Comparison of ENCODE assay signal across 7 mouse cellular contexts in genomic region chr13:37827996-37828579, GRCm38 (mm10). TPM values are rescaled to one million over a fixed set of nuclear protein-coding genes. Genes with fewer than 3 reads are reported as not detected.
A peak's percentile ranks its signal among the peaks of the same experiment; 100 is the strongest.
DNase-seq lines count a peak whose midpoint lies in the region; ATAC-seq and TF ChIP-seq lines count a peak whose summit lies in the region.

No protein-coding gene starts in this region.

- no peak for TF ChIP-seq POLR2A in small intestine, adult 2 months (IDR thresholded peaks at IDR 0.05; ENCODE audit: low read depth, low read length)

- H3K9me3 ChIP-seq in lung, embryonic 15.5 days: no peaks in the 10 kb centered on the region
- H3K9me3 ChIP-seq in embryonic facial prominence, embryonic 15.5 days (replicated peaks): no peaks in the 10 kb centered on the region
- H3K9me3 ChIP-seq in limb, embryonic 12.5 days: no peaks in the 10 kb centered on the region

- peaks cover 55% of the 10 kb centered on the region for H3K4me1 ChIP-seq in lung, embryonic 15.5 days
- peaks cover 58% of the 10 kb centered on the region for H3K4me1 ChIP-seq in embryonic facial prominence, embryonic 15.5 days
- H3K4me1 ChIP-seq in limb, embryonic 12.5 days (replicated peaks): peaks cover 46% of the 10 kb centered on the region
- H3K4me1 ChIP-seq in small intestine, adult 2 months (ENCODE audit: control insufficient read depth, insufficient read depth, insufficient read length, low read length): peaks cover 21% of the 10 kb centered on the region

- ATAC-seq in lung, embryonic 15.5 days (ENCODE audit: borderline replicate concordance, extremely low read depth, low FRiP score, low TSS enrichment): no peak
- ATAC-seq in embryonic facial prominence, embryonic 15.5 days (ENCODE audit: insufficient number of reproducible peaks, low FRiP score, low TSS enrichment, low read depth): no peak
- ATAC-seq in limb, embryonic 12.5 days (ENCODE audit: insufficient number of reproducible peaks, insufficient read depth, low FRiP score, low TSS enrichment, low read depth): no peak

- no peak for DNase-seq in lung, postnatal 4 days
- DNase-seq in gastrocnemius, postnatal 36 days: no peak
- no peak for DNase-seq in retina, postnatal 1 day

- no peak for TF ChIP-seq CTCF in small intestine, adult 2 months (IDR thresholded peaks at IDR 0.05; ENCODE audit: extremely low read depth, insufficient read length, insufficient replicate concordance, low read depth, low read length)

- peak overlapping the region; percentile 71 for H3K4me3 ChIP-seq in lung, embryonic 15.5 days
- H3K4me3 ChIP-seq in embryonic facial prominence, embryonic 15.5 days (replicated peaks): peak overlapping the region; percentile 87
- H3K4me3 ChIP-seq in limb, embryonic 12.5 days (replicated peaks): peak overlapping the region; percentile 85
- H3K4me3 ChIP-seq in small intestine, adult 2 months (ENCODE audit: low read depth, low read length): peak overlapping the region; percentile 95

- H3K27ac ChIP-seq in lung, embryonic 15.5 days: peak overlapping the region; percentile 94
- peak overlapping the region; percentile 89 for H3K27ac ChIP-seq in embryonic facial prominence, embryonic 15.5 days (replicated peaks)
- H3K27ac ChIP-seq in limb, embryonic 12.5 days: no peak overlapping the region
- H3K27ac ChIP-seq in small intestine, adult 2 months (ENCODE audit: insufficient read depth, low read depth, low read length): no peak overlapping the region; the same call in 1 of the 2 replicates

- peak overlapping the region; percentile 97 for H3K4me2 ChIP-seq in lung, embryonic 15.5 days
- peak overlapping the region; percentile 97 for H3K4me2 ChIP-seq in embryonic facial prominence, embryonic 15.5 days (replicated peaks)
- H3K4me2 ChIP-seq in limb, embryonic 12.5 days: peak overlapping the region; percentile 93

- no peaks in the 10 kb centered on the region for H3K27me3 ChIP-seq in lung, embryonic 15.5 days
- H3K27me3 ChIP-seq in embryonic facial prominence, embryonic 15.5 days: no peaks in the 10 kb centered on the region
- H3K27me3 ChIP-seq in limb, embryonic 12.5 days: peaks cover 4% of the 10 kb centered on the region
- H3K27me3 ChIP-seq in small intestine, adult 2 months (ENCODE audit: control insufficient read depth, insufficient read depth, low read length): no peaks in the 10 kb centered on the region

- intact Hi-C loops in gastrocnemius, postnatal 36 days (cut with DNase I): loop anchor here (5.0 kb wide), 1 partner anchor 151 kb away; no protein-coding TSS in a partner anchor

- peak overlapping the region; percentile 82 for H3K9ac ChIP-seq in lung, embryonic 15.5 days
- peak overlapping the region; percentile 77 for H3K9ac ChIP-seq in embryonic facial prominence, embryonic 15.5 days
- H3K9ac ChIP-seq in limb, embryonic 12.5 days (replicated peaks): peak overlapping the region; percentile 85

- WGBS in lung, embryonic 15.5 days: 9% methylated on average over 13 of the region's 13 CpGs
- WGBS in embryonic facial prominence, embryonic 15.5 days: 4% methylated on average over 13 of the region's 13 CpGs
- 8% methylated on average over 13 of the region's 13 CpGs for WGBS in limb, embryonic 12.5 days
- 12% methylated on average over 13 of the region's 13 CpGs for WGBS in small intestine, adult 2 months

- no peaks in the 10 kb centered on the region for H3K36me3 ChIP-seq in lung, embryonic 15.5 days
- no peaks in the 10 kb centered on the region for H3K36me3 ChIP-seq in embryonic facial prominence, embryonic 15.5 days
- no peaks in the 10 kb centered on the region for H3K36me3 ChIP-seq in limb, embryonic 12.5 days
- no peaks in the 10 kb centered on the region for H3K36me3 ChIP-seq in small intestine, adult 2 months (ENCODE audit: control insufficient read depth, insufficient read depth, low read length)

RNA-seq across cellular contexts. Expression of gene Rreb1, which starts 49.9 kb away (rescaled TPM):
- 16.8 and 17.9 TPM in 2 replicates for polyA plus RNA-seq in lung, embryonic 15.5 days (2015; fragmentation: Nextera tagmentation; extraction: Ambion mirVana)
- polyA plus RNA-seq in embryonic facial prominence, embryonic 15.5 days (2015; fragmentation: Nextera tagmentation; extraction: Ambion mirVana): 14.4 and 14.8 TPM in 2 replicates
- 7.7 and 10.3 TPM in 2 replicates for polyA plus RNA-seq in limb, embryonic 12.5 days (2016; fragmentation: Nextera tagmentation; extraction: Ambion mirVana)
- 16.7 and 28.2 TPM in 2 replicates for polyA plus RNA-seq in small intestine, adult 2 months (2012; rRNA removed)
- 10 to 100 TPM; 16.1 to 22.5 TPM for total RNA-seq in gastrocnemius, postnatal 36 days (2021)

Comparison
In these comparisons a context has a peak if more than half of its experiments do, and no peak if none do; other contexts are left out.
1. H3K27ac ChIP-seq: peak in lung, embryonic 15.5 days (single experiment) and embryonic facial prominence, embryonic 15.5 days (single experiment); none in limb, embryonic 12.5 days (single experiment) and small intestine, adult 2 months (single experiment).
2. Peak in every context shown above with its lines, with median percentiles within 50 percentile points of each other: H3K4me2 ChIP-seq, H3K4me3 ChIP-seq and H3K9ac ChIP-seq.